Comparison of ENCODE assay signal across 1 mouse cellular context in genomic region chr2:28498431-28498830, GRCm38 (mm10).
TF ChIP-seq lines count a peak whose summit lies in the region.

No protein-coding gene starts in this region.

TF ChIP-seq in MEL, 35 proteins besides CTCF, POLR2A, EP300 and RAD21:
- TF ChIP-seq ELF1 (IDR thresholded peaks at IDR 0.05; ENCODE audit: low read depth, low read length) (no peak), MYC (IDR thresholded peaks at IDR 0.05; ENCODE audit: low read depth, low read length) (no peak), JUND (IDR thresholded peaks at IDR 0.05; ENCODE audit: low read depth, low read length) (no peak), USF1 (IDR thresholded peaks at IDR 0.05; ENCODE audit: low read depth, low read length) (no peak), ZNF384 (IDR thresholded peaks at IDR 0.05; ENCODE audit: low read depth, low read length) (no peak)
